Mouse (Mus musculus) liver, adult 2 months (tissue): ENCODE measurements around the gene Frem1.

Experiments
- CTCF ChIP-seq: fragments of 200-500 bp; IDR thresholded peaks from 2 replicates; pipeline ENCODE4 v1.5.1; 2011; ENCODE audit warnings: low read depth, low read length, control low read depth
- POLR2A ChIP-seq: fragments of 200-500 bp; IDR thresholded peaks from 2 replicates; pipeline ENCODE4 v1.6.1; 2011; ENCODE audit warnings: low read length, control low read depth; ENCODE audit not compliant: insufficient read depth; ENCODE audit errors: extremely low read depth

DNA sequence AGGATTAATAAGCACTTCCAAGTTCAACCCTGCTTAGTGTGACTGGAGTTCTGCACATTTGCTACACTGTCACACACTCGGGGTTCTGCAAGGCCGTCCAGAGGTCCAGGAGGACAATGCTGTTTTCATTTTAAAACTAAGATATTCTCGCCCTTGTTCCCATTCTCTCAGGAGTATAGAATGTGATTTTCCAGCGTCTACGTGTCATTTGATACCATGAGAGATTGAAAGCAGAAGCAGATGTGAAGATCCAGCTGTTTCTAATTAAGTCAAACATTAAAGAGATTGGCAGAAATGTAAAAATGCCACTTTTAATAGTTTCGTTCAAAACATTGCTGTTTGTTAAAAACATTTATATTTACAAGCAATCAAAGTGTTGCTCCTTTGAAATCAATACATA lies 12.1 kb upstream of the Frem1 start:
- no peak for TF ChIP-seq POLR2A
- TF ChIP-seq CTCF: no peak
